Mouse (Mus musculus): Measurements from ENCODE around the gene Skil. TPM values are rescaled to one million over a fixed set of nuclear protein-coding genes. Genes with fewer than 3 reads are reported as not detected.

The Skil gene
- polyA plus RNA-seq, 1 experiment, result 11.2 TPM

DNA sequence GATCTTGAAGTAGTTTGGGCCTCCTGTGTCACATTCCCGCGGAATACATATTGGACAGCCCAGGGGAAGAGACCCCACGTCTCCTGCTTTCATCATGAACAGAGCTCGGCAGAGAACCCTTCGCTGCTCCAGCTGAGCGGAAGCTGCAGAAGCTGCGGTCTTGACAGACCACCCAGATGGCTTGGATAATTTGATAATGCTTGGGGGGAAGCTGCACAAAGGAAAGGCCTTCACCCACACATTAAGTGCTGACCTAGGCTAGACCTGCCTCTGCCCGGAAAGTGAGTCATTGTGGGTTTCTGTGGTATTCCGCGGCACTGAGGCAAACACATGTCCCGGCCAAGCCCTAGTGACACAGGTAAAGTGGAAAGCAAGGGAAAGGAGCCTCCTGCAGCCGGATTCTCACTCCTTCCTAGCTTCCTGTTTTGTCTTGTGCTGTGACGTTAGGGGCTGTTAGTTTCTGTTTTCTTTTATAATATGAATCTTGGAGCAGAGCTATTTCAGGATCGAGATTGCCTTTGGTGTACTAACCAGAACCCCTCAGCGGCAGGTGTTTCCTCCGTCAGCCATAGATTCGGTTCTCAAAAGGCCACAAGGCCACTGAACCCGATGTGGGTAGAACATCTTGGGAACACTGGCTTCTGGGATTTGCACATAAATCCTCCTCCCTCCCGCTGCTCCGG is 33.6 kb upstream of the Skil start:
- H3K4me3 ChIP-seq, result no peak overlapping the region
- H3K36me3 ChIP-seq (ENCODE audit: control insufficient read depth, insufficient read depth), result no peaks in the 10 kb centered on the region
- H3K79me2 ChIP-seq (ENCODE audit: control insufficient read depth, insufficient read depth), result no peaks in the 10 kb centered on the region
- H3K4me2 ChIP-seq (ENCODE audit: low read depth), result peak overlapping the region; percentile 80
- H3ac ChIP-seq (ENCODE audit: control insufficient read depth, insufficient read length), result no peak overlapping the region
- no peaks in the 10 kb centered on the region for H3K27me3 ChIP-seq (ENCODE audit: control insufficient read depth, insufficient read depth, insufficient read length)
- TF ChIP-seq SRF (IDR thresholded peaks at IDR 0.05; ENCODE audit: control insufficient read depth, insufficient read length, low read depth) (no peak), TCF3 (IDR thresholded peaks at IDR 0.05; ENCODE audit: insufficient read length, low read depth) (no peak), POLR2A (IDR thresholded peaks at IDR 0.05; ENCODE audit: insufficient read length, low read depth) (no peak), MYOD1 (IDR thresholded peaks at IDR 0.05; ENCODE audit: control insufficient read depth in 1 of 3, insufficient read length in 2 of 3, low read depth in 2 of 3) (peak in 1 of 3 experiments; percentile 33), MYOG (IDR thresholded peaks at IDR 0.05; ENCODE audit: control insufficient read depth in 1 of 3, insufficient read depth in 1 of 3, insufficient read length in 2 of 3, low read depth in 2 of 3) (peak in 1 of 3 experiments; percentile 62), USF1 (IDR thresholded peaks at IDR 0.05; ENCODE audit: low read depth) (no peak), TCF12 (IDR thresholded peaks at IDR 0.05; ENCODE audit: insufficient read depth, poor library complexity, severe bottlenecking) (no peak)

DNA sequence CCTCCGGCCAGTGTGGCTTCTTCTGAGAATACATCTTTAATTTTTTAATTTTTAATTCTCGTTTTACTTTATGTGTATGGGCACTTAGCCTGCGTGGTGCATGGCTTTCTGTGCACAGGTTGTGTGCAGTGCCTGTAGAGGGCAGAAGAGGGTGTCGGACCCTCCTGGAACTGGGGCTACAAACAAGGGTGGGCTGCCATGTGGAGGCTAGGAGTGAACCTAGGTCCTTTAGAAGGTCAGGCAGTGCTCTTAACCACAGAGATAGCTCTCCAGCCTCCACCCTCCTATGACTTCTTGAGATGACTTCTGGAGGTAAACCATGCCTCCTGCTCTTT is 33.1 kb upstream of the Skil start:
- H3K36me3 ChIP-seq (ENCODE audit: control insufficient read depth, insufficient read depth), result no peaks in the 10 kb centered on the region
- no peaks in the 10 kb centered on the region for H3K27me3 ChIP-seq (ENCODE audit: control insufficient read depth, insufficient read depth, insufficient read length)
- H3K4me2 ChIP-seq (ENCODE audit: low read depth), result peak overlapping the region; percentile 80
- H3K4me3 ChIP-seq, result no peak overlapping the region
- H3ac ChIP-seq (ENCODE audit: control insufficient read depth, insufficient read length), result no peak overlapping the region
- H3K79me2 ChIP-seq (ENCODE audit: control insufficient read depth, insufficient read depth), result no peaks in the 10 kb centered on the region
- TF ChIP-seq USF1 (IDR thresholded peaks at IDR 0.05; ENCODE audit: low read depth), result no peak
- no peak for TF ChIP-seq SRF (IDR thresholded peaks at IDR 0.05; ENCODE audit: control insufficient read depth, insufficient read length, low read depth)
- no peak for TF ChIP-seq MYOG (IDR thresholded peaks at IDR 0.05; ENCODE audit: control insufficient read depth in 1 of 3, insufficient read depth in 1 of 3, insufficient read length in 2 of 3, low read depth in 2 of 3)
- no peak for TF ChIP-seq CEBPB (IDR thresholded peaks at IDR 0.05; ENCODE audit: insufficient read depth, poor library complexity, severe bottlenecking)
- no peak for TF ChIP-seq REST (IDR thresholded peaks at IDR 0.05; ENCODE audit: insufficient read depth, insufficient read length)
- no peak for TF ChIP-seq TCF12 (IDR thresholded peaks at IDR 0.05; ENCODE audit: insufficient read depth, poor library complexity, severe bottlenecking)
- TF ChIP-seq TCF3 (IDR thresholded peaks at IDR 0.05; ENCODE audit: insufficient read length, low read depth), result no peak
- TF ChIP-seq E2F4 (IDR thresholded peaks at IDR 0.05; ENCODE audit: insufficient read depth), result no peak
- TF ChIP-seq POLR2A (IDR thresholded peaks at IDR 0.05; ENCODE audit: insufficient read length, low read depth), result no peak
- no peak for TF ChIP-seq MYOD1 (IDR thresholded peaks at IDR 0.05; ENCODE audit: control insufficient read depth in 1 of 3, insufficient read length in 2 of 3, low read depth in 2 of 3)
- no peak for TF ChIP-seq MAX (IDR thresholded peaks at IDR 0.05; ENCODE audit: low read depth)
- TF ChIP-seq POLR2AphosphoS2 (IDR thresholded peaks at IDR 0.05; ENCODE audit: insufficient read length, low read depth), result no peak

DNA sequence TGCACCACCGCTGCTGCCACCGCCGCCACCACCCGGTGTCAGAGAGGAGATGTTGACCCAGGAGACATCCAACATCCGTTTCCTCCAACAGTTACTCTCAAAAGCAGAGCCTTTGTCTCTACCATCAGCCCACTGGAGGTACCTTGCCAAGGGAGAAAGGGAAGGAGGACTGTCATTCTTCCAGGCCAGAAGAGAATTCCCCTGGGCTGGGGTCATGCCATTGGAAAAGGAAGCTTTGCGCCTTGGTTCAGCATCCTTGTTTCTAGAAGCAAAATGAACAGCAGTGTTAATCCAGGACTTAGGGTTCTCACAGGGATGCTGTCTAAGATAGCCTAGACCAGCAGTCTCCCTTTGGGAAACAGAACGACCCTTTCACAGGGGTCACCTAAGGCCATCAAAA is 32.5 kb upstream of the Skil start:
- Histone ChIP-seq H3K4me2 (ENCODE audit: low read depth) (no peak overlapping the region), H3K79me2 (ENCODE audit: control insufficient read depth, insufficient read depth) (no peaks in the 10 kb centered on the region), H3K27me3 (ENCODE audit: control insufficient read depth, insufficient read depth, insufficient read length) (no peaks in the 10 kb centered on the region), H3K4me3 (no peak overlapping the region), H3ac (ENCODE audit: control insufficient read depth, insufficient read length) (no peak overlapping the region), H3K36me3 (ENCODE audit: control insufficient read depth, insufficient read depth) (no peaks in the 10 kb centered on the region)
- TF ChIP-seq TCF12 (IDR thresholded peaks at IDR 0.05; ENCODE audit: insufficient read depth, poor library complexity, severe bottlenecking) (no peak), MYOG (IDR thresholded peaks at IDR 0.05; ENCODE audit: control insufficient read depth in 1 of 3, insufficient read depth in 1 of 3, insufficient read length in 2 of 3, low read depth in 2 of 3) (no peak), E2F4 (IDR thresholded peaks at IDR 0.05; ENCODE audit: insufficient read depth) (no peak), MAX (IDR thresholded peaks at IDR 0.05; ENCODE audit: low read depth) (no peak), REST (IDR thresholded peaks at IDR 0.05; ENCODE audit: insufficient read depth, insufficient read length) (no peak), CEBPB (IDR thresholded peaks at IDR 0.05; ENCODE audit: insufficient read depth, poor library complexity, severe bottlenecking) (no peak), SRF (IDR thresholded peaks at IDR 0.05; ENCODE audit: control insufficient read depth, insufficient read length, low read depth) (no peak), POLR2AphosphoS2 (IDR thresholded peaks at IDR 0.05; ENCODE audit: insufficient read length, low read depth) (no peak)

DNA sequence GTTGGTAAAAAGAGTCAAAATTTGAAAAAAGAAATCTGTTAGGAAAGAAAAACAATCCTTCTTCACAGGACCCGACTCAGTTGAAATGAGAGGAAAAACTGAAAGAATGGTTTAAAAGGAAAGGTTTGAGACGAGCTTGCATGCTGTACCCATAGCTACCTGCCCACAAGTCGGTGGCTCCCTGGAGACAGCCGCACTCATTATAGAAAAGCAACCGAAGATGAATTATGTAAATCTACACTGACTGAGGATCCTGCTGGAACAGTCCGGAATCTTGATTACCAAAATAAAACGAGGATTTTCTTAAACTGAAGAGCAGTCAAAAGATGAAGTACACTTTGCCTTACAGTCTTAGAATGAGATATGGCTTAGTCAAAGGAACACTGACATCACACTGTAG is 26.4 kb upstream of the Skil start:
- Histone ChIP-seq H3K79me2 (ENCODE audit: control insufficient read depth, insufficient read depth) (no peaks in the 10 kb centered on the region), H3K4me3 (no peak overlapping the region), H3ac (ENCODE audit: control insufficient read depth, insufficient read length) (no peak overlapping the region), H3K4me2 (ENCODE audit: low read depth) (no peak overlapping the region), H3K27me3 (ENCODE audit: control insufficient read depth, insufficient read depth, insufficient read length) (no peaks in the 10 kb centered on the region), H3K36me3 (ENCODE audit: control insufficient read depth, insufficient read depth) (no peaks in the 10 kb centered on the region)
- TF ChIP-seq TCF3 (IDR thresholded peaks at IDR 0.05; ENCODE audit: insufficient read length, low read depth) (no peak), TCF12 (IDR thresholded peaks at IDR 0.05; ENCODE audit: insufficient read depth, poor library complexity, severe bottlenecking) (no peak), MYOD1 (IDR thresholded peaks at IDR 0.05; ENCODE audit: control insufficient read depth in 1 of 3, insufficient read length in 2 of 3, low read depth in 2 of 3) (no peak), USF1 (IDR thresholded peaks at IDR 0.05; ENCODE audit: low read depth) (no peak), E2F4 (IDR thresholded peaks at IDR 0.05; ENCODE audit: insufficient read depth) (no peak), CEBPB (IDR thresholded peaks at IDR 0.05; ENCODE audit: insufficient read depth, poor library complexity, severe bottlenecking) (no peak)

DNA sequence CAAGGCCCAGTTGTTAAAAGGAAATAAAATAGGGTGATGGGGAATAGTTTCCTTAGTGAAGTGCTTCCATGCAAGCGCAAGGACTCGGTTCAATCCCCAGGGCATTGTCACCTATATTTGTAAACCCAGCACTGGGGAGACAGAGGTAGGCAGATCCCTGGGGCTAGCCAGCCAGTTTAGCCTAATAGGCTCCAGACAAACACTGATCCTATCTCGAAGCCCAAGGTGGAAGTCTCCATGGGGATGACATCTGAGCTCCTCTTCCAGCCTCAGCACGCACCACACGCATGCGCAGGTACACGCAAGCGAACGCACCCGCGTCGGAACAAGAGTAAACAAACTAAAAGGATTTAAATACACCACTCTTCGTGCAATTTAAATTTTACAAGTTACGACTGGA is 23.1 kb upstream of the Skil start:
- H3K4me3 ChIP-seq, result no peak overlapping the region
- H3K36me3 ChIP-seq (ENCODE audit: control insufficient read depth, insufficient read depth), result no peaks in the 10 kb centered on the region
- H3ac ChIP-seq (ENCODE audit: control insufficient read depth, insufficient read length), result no peak overlapping the region
- no peaks in the 10 kb centered on the region for H3K27me3 ChIP-seq (ENCODE audit: control insufficient read depth, insufficient read depth, insufficient read length)
- no peaks in the 10 kb centered on the region for H3K79me2 ChIP-seq (ENCODE audit: control insufficient read depth, insufficient read depth)
- TF ChIP-seq POLR2A (IDR thresholded peaks at IDR 0.05; ENCODE audit: insufficient read length, low read depth), result no peak
- TF ChIP-seq REST (IDR thresholded peaks at IDR 0.05; ENCODE audit: insufficient read depth, insufficient read length), result no peak
- no peak for TF ChIP-seq MYOG (IDR thresholded peaks at IDR 0.05; ENCODE audit: control insufficient read depth in 1 of 3, insufficient read depth in 1 of 3, insufficient read length in 2 of 3, low read depth in 2 of 3)
- no peak for TF ChIP-seq E2F4 (IDR thresholded peaks at IDR 0.05; ENCODE audit: insufficient read depth)
- no peak for TF ChIP-seq POLR2AphosphoS2 (IDR thresholded peaks at IDR 0.05; ENCODE audit: insufficient read length, low read depth)
- TF ChIP-seq TCF12 (IDR thresholded peaks at IDR 0.05; ENCODE audit: insufficient read depth, poor library complexity, severe bottlenecking), result no peak
- no peak for TF ChIP-seq MAX (IDR thresholded peaks at IDR 0.05; ENCODE audit: low read depth)
- TF ChIP-seq USF1 (IDR thresholded peaks at IDR 0.05; ENCODE audit: low read depth), result no peak
- no peak for TF ChIP-seq TCF3 (IDR thresholded peaks at IDR 0.05; ENCODE audit: insufficient read length, low read depth)
- no peak for TF ChIP-seq SRF (IDR thresholded peaks at IDR 0.05; ENCODE audit: control insufficient read depth, insufficient read length, low read depth)
- no peak overlapping the region for H3K4me2 ChIP-seq (ENCODE audit: low read depth)

All from myocyte (in vitro differentiated cells).